Mouse (Mus musculus): Measurements from ENCODE around the gene Gm20403.
"Not testable (repeated sequence)": the region's sequence is repeated elsewhere in the genome, so short reads cannot be mapped to it uniquely, and the experiment has no call there.

The Gm20403 gene

GRCm38 (mm10) chr12:54993246-54994067 lies 7.1 kb upstream of the Gm20403 start:
- DNase-seq (ENCODE audit: extremely low spot score, low spot score), result no peak

DNA sequence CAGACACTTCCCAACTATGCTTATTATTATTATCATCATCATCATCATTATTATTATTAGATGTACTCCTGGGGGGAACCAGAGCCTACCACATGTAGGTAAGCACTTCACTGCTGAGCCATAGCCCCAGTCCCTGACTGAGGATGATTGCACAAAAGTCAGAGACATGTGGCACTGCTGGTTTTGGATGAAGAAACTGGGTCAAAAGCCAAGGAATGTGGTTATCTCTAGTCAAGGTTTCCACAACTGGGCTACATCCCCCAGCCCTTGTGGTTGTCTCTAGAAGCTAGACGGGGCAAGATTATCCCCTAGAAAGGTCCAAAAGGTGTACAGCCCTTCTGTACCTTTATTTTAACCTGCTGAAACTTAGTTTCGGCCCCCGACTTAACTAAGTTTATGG lies 6.5 kb upstream of the Gm20403 start:
- no peak for DNase-seq (ENCODE audit: extremely low spot score, low spot score)

GRCm38 (mm10) chr12:54988323-54988850 lies 2.1 kb upstream of the Gm20403 start:
- no peak for DNase-seq (ENCODE audit: extremely low spot score, low spot score)

DNA sequence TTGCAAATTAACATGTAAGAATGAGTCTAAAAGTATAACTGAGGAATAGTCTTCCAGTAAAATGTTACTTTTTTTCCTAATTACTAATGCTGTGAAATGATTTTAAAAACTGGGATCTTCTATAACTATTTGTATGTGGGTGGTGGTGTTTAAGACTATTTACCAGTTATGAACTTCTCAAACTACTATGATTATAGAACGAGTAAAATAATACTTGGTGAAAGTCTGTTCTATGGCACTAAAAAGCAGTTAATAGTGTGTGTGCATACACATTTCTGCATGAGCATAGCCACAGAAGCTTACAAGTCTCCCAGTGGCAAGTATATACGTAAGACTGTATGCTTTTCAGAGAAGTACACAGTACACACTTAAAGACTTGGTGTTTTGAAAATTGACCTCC lies 827 bp upstream of the Gm20403 start:
- DNase-seq (ENCODE audit: extremely low spot score, low spot score), result no peak

- DNase-seq (ENCODE audit: extremely low spot score, low spot score), result peak; percentile 82
These were observed 875 bp downstream of the Gm20403 start for GRCm38 (mm10) chr12:54985257-54986051.

DNA sequence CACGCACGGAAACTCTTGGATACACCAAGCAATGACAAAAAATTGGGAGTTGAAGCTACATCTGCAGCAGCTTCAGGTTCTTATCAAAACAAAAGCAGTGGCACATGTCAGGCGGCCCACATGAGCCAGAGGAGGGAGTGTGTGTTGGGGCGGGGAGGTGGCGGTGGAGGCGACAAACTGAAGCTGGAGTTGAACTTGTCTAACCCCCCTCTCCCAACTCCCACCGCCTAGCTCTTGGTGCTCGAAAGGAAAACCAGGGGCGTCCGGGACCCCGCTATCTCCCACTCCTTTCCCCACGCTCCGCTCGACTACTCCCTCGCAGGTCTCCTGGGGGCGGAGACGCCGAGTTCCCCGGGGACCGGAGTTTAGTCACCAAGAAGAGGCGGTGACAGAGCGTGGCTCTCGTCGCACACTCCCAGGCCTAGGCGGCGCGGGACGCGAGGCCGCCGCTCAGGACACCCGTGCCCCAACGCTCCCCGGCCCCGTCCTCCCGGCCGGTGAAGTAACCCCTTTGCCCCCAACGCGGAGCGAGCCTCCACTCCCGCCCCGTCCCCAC lies 1.6 kb downstream of the Gm20403 start:
- DNase-seq (ENCODE audit: extremely low spot score, low spot score), result peak; percentile 77

DNA sequence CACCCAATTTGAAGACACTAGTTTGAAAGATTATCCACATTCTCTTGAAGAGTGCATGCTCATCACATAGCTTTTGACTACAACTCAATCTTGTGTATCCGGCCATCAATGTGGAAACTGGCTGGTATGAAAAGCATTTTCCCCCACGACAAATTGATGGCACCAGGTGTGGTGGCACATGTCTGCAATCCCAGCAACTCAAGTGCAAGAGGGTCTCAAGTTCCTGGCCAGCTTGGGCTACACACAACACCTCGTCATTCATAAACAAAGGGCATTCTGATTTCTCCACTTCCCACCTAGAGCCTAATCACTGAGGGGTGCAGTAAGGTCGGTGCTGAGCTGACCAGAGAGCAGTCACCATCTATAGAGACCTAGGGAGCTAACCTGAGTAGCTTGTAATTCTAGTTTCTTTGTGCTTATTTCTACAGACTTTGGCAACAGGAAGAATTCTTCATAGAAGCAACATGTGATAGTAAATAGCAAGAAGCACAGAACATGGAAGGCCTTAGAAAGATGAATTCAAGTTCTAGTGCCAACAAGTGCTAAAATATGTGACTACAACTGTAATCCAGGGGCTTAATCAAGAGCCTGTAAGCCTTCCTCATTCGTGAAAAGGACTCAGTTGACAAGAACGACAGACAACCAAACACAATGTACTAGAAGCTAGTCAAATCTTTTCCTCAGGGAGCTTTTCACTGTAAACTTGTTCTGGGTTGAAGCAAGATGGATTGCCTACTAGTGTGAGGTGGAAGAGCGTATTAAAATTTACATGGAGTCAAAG lies 3.2 kb downstream of the Gm20403 start:
- no peak for DNase-seq (ENCODE audit: extremely low spot score, low spot score)

- no peak for DNase-seq (ENCODE audit: extremely low spot score, low spot score)
These were observed 4.4 kb downstream of the Gm20403 start for GRCm38 (mm10) chr12:54981962-54982361.

GRCm38 (mm10) chr12:54980939-54981338 lies 5.4 kb downstream of the Gm20403 start:
- DNase-seq (ENCODE audit: extremely low spot score, low spot score), result no peak

DNA sequence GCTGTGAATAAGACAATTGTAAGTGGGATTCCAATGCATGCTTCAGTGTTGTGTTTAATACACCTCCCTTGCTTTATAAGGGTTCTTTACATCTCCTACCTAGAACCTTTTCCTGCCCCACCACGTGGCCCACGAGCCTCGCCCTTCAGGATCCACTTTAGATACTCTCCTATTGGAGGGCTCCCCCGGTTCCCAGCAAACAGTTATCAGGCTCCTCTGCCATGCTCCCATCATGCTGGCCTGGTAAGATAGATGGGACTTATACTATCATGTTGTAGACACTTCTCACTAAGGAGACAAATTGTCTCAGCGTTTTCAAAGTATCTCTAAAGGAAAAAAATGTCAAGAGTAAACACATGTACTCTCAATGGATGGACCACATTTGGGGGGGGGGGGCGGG lies 5.8 kb downstream of the Gm20403 start:
- no peak for DNase-seq (ENCODE audit: extremely low spot score, low spot score)

DNA sequence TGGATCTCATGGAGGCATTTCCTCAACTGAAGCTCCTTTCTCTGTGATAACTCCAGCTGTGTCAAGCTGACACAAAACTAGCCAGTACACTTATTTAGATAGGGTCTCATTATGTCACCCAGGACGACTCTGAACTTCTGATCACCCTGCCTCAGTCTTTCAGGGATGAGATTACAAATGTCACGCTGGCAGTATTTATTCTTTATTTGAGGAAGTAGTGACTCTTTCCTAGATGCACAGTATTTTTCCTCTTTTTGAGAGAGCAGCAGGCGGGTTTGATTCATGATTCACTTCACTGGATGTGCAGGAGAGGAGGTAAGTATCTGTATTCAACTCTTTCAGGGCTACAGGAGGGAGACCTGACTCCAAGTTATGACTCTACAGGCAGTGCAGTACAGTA lies 17.3 kb downstream of the Gm20403 start:
- no peak for DNase-seq (ENCODE audit: extremely low spot score, low spot score)

DNA sequence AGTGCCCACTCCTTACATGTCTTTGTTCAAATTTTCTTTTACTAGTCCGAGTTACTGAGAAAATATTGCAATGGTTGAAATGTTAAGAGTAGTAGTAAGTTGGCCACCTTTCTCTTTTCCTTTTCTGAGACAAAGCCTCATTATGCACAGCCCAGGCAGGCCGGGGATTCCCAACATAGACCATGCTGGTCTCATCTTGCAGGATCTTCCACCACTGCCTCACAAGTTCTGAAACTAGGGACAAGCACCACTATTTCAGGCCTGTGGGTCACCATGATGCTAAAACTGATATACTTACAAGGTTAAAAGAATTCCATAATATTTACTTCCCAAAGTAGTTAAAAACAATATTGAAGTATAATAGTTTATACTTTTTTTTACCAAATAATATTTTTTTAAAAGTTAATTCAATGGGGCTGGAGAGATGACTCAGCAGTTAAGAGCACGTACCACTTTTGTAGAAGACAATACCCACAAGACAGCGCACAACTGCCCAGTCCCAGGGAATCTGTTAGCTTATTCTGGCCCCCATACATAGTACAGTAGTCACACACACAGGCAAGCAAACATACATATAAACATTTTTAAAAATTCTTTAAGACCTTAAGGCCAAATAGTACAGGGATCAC lies 20.7 kb downstream of the Gm20403 start:
- DNase-seq (ENCODE audit: extremely low spot score, low spot score), result no peak

DNA sequence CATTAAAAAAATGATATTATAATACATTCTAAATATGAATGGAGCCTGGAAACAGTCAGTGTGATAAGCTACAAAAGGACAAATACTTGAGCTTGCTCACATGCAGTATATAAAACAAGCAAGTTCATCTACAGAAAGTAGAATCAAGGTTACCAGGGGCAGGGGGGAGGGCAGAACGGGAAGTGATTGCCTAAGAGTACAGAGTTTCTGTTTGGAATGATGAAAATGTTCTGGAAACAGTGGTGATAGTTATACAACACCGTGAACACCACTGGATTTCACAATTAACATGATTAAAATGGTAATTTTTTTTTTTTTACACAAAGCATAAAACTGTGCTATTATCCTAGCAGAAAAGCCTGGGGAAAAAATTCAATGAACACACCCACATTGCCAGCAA lies 26.8 kb downstream of the Gm20403 start:
- no peak for DNase-seq (ENCODE audit: extremely low spot score, low spot score)

DNA sequence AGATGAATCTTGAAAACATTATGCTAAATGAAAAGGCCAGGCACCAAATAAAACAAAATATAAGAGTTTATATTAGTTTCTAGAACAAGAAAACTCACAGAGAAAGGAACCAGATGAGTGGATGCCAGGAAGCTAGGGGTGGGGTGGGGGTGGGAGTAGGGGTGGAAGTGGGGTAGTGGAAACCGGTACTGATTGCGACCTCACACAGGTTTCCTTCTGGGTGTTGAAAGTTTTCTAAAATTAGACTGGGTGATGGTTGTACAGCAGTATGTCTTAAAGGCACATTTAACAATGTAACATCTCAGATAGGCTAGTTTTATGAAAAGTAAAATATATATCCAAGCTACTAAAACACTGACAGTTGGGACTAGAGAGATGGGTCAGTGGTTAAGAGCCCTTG lies 29.4 kb downstream of the Gm20403 start:
- no peak for DNase-seq (ENCODE audit: extremely low spot score, low spot score)

DNA sequence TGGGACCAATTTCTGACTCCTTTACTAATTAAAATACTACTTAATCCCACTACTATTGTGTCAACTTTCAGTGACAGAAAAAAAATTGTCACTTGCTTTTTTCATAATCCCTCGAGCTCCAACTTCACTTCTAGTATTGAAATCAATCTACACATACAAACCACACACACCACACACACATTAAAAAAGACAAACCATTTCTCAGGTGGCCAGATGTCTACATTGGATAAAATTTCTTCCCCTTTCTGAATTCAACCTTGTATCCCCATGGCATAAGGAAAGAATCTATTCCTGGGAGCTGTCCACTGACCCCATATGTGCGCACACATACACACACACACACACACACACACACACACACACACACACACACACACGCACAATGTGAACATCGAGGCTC lies 29.9 kb downstream of the Gm20403 start:
- DNase-seq (ENCODE audit: extremely low spot score, low spot score), result no peak

GRCm38 (mm10) chr12:54946116-54946515 lies 40.2 kb downstream of the Gm20403 start:
- DNase-seq (ENCODE audit: extremely low spot score, low spot score), result no peak

- not testable (repeated sequence) for DNase-seq (ENCODE audit: extremely low spot score, low spot score)
These were observed 43.7 kb downstream of the Gm20403 start for GRCm38 (mm10) chr12:54942586-54943157.

DNA sequence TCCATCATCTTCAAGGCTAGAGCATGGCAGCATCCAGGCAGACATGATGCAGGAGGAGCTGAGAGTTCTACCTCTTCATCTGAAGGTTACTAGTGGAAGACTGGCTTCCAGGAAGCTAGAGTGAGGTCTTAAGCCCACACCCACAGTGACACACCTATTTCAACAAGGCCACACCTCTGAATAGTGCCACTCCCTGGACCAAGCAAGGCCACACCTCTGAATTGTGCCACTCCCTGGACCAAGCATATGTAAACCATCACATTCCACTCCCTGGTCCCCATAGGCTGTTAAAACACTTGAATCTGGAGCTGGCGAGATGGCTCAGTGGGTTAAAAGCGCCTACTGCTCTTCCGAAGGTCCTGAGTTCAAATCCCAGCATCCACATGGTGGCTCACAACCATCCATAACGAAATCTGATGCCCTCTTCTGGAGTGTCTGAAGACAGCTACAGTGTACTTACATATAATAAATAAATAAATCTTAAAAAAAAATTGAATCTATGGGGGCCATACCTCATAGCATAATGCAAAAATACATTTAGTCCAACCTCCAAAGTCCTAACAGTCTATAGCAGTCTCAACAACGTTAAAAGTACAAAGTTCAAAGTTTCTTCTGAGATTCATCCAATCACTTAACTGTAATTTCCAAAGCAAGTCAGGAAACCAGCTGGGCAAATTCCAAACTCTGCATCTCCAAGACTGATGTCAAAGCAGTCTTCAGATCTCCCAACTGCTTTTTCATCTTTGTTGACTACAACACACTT lies 48.6 kb downstream of the Gm20403 start:
- DNase-seq (ENCODE audit: extremely low spot score, low spot score), result not testable (repeated sequence)
